Mouse (Mus musculus): ENCODE results near the gene Shroom2.

Gene Shroom2

DNA sequence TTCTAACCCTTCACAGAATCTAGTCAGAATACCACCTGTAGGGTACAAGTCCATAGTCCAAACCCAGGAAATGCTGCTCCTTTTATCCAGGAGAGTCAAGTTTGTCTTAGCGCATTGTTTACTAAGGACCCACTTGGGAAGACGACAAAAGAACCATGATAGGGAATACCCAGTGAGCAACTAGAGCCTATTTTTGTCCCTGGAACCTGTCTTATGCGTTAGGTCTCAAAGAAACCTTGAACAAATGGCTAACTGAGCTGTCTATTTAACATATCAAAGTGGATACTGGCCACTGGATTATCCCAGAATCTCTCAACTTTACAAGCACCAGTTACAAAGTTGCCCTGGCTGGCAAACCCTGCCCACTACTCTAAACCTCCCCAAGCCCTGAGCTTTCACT, 67.6 kb downstream of the Shroom2 start:
- no peak for DNase-seq (ENCODE audit: low read depth)

DNA sequence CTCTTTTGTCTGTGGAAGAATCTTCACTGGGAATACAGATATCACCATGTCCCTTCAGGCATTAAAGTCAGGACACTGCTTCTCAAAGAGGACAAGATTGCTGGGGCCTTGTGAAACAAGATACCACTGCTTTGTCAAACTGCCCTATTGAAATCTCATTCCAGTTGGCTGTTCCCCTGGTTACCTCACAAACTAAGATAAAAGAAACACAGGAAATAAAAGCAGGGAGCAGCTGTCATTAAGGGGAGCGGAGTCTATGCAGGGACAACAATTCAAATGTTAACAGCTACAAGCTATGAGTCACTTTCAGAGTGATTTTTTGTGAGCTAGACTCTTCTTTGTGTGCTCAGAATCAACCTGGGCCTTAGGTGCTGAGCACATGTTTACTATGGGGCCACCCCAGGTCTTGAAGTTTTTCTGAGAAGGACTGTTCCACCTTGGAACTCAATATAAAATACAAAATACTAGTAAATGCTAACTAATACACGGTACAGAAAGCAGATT, 78.4 kb downstream of the Shroom2 start:
- DNase-seq (ENCODE audit: low read depth) = no peak

DNA sequence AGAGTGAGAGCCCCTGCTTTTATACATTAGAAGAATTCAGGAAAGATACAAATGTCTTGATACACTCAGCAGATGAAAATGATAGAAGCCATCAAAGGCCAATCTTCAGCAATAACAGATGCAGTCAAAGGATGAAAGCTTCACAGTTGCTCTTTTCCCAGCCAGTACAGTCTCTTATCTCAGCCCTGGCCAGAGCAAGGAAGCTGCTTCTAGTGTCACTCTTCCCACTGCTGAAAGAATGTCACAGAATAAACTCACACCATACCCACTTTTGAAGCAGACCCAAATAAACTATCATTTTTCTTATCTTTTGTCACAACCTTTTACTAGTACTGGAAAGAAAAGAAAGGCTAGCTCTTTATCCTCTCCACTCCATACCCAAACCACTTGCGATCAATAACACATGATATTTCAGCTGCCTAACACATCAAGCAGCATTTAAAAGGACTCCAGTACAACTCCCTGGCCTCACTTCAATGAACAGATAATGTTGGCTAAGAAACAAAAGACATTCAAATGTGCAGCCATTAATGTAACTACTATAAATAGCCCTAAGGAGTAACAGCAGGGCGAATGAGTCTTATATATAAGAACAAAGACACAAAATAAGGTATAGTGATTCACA, 90.0 kb downstream of the Shroom2 start:
- DNase-seq (ENCODE audit: low read depth) = no peak

DNA sequence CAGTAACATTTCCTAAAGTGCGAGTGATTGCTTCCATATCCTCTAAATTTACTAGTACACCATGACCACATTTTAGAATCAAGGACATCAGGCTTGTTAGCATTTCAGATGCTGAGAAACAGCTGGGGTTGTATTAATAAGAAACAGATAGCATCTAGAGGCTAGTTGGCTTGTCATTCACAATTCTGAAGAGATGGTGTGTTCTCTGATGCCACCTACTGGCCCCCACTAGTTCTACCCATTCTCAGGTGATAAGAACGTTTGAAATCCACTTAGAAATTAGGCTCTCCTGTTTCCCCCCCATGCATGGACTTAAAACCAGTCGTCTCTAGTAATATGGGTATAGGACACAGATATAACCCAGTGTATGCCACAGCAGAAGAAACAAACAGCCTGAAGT, 92.9 kb downstream of the Shroom2 start:
- no peak for DNase-seq (ENCODE audit: low read depth)

DNA sequence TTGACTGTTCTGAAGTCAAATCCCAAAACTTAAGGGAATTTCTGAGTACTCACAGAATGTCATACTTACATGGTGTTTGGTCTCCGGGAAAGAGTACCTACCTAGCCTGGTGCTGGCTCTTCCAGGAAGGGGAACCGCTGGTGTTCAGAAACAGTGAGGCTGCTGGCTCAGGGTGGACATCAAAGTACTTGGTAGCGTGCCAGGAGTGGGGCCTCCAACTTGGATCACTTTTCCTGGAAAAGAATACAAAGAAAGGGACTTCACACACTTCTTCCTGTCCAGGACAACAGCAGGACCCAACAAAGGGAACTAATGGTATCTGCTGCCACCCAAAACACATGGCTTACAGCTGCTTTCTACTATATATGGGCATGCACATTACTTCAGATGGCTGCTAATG, 95.8 kb downstream of the Shroom2 start:
- no peak for DNase-seq (ENCODE audit: low read depth)

DNA sequence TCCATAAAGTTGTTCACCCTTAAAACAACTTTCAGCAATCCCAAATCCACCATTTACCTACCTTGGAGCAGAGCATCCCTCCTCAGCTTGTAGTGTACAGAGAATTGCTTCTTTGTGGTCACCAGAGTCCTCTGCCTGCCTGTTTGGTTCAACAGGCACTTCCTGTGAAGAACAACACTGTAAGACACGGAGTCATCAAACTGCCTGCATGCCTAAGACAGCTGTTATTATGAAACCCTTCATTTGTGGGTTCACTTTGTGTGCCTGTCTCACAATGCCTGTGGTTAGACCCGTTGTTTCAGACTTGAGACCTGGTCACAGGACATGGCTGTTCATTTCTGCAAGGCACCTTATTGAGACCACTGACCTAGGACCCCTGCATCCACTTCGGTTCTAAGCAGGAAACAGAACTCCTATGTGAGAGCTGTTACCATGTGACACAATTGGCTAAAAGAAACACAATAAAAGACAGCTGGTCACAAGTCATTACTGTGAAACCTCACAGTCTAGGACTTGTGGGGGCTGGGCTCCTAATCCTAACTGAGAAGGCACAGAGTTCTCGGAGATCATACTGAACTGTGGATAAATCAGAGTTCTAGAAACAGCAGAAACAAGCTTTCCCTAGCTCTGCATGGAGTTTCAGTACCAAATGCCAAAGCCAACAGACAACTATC, 111.8 kb downstream of the Shroom2 start:
- DNase-seq (ENCODE audit: low read depth) = no peak

DNA sequence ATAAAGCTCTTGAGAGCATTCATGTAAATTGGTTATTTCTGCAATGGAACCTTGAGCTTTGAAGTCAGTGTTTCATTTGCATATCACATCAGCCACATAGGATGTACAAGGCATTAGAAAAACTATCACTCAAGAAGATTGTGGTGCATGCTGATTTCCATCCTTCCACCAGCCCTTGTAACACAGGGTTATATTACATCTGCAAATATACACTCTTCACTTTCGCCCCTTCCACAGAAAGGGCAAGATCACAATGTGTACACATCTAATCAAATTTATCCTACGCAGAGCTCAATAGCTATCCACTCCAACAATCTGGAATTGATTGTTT, 112.7 kb downstream of the Shroom2 start:
- DNase-seq (ENCODE audit: low read depth) = no peak

DNA sequence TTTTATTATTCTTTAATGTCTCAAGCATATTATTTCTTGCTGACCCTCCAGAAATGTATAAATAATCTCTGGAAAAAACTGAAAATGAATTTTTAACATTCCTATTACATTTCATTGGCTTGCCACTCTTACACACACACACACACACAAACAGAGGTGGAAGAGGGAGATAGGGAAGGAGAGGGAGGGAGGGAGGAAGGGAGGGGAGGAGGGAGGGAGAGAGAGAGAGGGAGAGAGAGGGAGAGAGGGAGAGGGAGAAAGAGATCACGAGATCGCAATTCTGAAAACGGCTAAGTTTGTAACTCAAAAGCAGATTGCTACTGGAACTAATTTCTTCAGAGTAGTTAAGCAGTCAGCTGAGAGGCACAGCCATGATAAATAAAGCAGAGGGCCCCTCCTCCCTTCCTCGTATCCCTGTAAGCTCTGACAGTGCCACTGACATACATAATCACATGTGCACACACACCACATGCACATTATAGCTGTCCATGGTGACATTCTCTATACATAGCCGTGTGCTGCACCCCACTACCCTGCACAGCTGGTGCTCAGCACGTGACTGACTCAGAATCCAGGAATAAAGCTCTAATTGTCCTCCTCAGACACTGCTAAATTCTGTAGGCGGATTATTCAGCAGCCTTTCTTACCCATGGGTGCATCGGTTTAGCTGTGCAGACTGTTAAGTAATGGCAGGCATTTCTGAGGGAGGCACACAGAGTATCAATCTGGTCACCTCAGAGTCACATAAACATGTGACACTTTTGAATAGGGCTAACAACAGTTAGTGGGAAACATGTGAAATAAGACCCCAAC, 113.3 kb downstream of the Shroom2 start:
- no peak for DNase-seq (ENCODE audit: low read depth)

DNA sequence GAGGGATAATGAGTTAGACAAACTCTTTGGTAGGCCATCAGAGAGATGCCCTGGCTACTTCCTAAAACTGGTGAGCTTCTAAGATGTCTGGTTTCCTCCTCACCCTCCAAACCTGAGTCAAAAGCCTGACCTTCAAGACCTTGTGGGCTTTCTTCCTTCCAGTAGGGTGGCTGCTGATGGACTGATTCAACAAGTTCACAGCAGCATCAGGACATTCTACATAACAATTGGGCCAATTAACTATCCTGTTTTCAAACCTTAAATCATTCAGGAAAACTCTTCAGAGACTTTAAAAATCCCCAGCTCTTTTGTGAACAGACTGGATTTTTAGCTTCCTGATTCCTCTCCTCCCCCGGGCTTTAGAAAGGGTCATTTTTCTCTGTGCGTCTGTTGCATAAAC, 116.6 kb downstream of the Shroom2 start:
- DNase-seq (ENCODE audit: low read depth) = no peak

DNA sequence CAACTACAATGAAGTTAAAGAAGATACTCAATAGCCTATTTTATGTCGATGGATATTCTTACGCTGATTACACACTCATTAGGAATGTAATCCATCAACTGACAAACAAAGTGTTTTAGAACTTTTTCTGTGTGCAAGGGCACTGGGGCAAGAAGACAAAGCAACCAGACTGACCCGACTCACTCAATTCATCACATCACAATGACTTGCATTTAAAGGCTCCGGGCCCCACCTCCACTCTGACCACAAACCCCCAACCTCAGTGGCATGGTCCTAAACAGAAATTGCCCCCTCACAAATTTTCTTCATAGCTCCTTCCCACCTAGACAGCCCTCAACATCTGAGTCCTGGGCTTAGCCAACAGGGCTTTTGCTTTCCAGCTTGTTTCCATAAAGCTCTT, 124.4 kb downstream of the Shroom2 start:
- no peak for DNase-seq (ENCODE audit: low read depth)

DNA sequence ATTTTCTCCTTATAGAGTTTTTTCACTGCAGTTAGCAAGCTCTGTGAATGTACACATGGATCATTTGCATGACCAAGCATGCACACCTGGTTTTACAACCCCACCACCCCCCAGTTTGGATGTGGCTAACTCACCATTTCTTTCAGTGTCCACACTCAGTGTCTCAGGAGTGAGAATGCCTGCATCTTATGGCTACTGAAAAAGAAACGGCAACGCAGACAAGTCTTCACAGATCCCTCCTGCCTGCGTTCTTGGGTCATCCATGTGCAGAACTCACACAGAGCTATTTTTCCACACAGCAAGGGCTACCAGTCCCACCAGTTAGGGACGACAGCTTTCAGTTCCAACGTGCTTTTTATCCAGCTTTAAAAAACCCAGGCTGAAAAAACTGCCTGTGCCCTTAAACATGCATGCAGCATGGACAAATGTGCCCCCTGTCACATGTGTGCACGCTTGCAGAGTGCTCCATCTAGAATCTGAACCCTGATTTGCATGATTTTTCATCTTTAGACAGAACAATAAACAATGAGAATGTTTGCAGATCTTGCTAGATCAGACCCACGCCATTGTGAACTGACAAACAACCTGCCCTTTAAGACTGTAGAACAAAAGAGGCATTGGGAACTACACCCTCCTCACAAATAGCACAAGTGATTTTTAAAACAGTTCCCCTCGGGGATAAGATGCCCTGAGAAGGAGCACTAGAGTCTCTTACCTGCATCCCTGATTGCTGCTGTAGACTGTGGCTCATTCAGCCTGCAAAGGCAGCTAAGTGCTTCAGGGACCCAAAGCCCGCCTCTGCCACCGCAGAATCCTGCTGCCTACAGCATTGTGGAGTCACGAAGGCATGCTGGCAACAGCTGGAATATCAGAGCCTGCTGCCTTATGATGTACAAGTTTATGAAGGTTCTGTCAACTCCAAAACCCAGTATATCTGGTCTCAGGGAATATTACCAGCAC, 125.3 kb downstream of the Shroom2 start:
- DNase-seq (ENCODE audit: low read depth) = no peak

DNA sequence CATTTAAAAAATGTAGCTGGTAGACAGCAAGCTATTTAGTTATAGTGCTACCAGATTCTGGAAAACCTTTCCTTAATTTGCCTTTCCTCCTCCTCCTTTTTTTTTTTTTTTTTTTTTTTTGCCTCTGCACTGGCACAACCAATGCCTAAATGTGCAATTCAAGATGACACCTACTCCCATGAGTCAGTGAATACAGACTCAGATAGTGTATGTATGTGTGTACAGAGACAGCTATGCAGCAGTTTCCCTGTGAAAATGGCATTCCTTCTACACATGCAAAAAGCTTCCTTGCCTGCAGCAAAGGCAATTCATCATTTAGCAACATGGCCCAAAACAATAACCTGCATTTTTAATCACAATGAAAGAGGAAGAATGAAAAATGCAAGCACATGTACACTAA, 126.1 kb downstream of the Shroom2 start:
- DNase-seq (ENCODE audit: low read depth) = no peak

DNA sequence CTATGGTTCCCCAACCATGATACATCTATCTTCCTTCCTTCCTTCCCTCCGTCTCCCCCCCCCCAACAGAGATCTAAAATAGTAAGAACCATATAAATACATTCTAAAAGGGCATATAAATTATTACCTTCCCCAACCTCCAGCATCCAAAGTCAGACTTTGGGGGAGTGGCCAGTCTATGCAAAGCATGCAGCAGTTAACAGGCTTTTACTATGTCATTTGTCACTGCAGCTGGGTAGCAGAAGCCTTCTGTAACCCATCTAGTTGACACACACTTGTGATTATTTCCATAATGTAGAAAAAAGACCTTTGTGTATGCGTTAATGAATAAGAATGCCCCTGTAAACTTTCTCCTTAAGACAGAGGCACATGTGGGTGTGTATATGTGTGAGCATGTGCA, 126.6 kb downstream of the Shroom2 start:
- DNase-seq (ENCODE audit: low read depth) = no peak

DNA sequence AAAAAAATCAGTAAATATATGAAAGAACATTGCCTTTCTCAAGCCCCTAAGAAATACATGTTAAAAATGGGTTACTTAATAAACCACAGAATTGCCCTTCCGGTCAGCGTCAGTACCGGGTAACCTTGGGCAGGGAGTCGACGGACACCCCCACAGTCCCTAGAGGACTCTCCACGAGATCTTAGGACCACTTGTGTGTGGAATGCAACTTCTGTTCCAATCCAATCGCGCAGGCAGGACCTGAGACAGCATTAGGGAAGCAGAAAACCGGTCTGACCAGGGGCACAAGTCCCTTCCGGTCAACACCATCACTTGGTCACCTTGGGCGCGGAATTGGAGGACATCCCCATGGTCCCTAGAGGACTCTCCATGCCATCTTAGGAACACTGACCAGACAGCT, 133.9 kb downstream of the Shroom2 start:
- DNase-seq (ENCODE audit: low read depth) = no peak

DNA sequence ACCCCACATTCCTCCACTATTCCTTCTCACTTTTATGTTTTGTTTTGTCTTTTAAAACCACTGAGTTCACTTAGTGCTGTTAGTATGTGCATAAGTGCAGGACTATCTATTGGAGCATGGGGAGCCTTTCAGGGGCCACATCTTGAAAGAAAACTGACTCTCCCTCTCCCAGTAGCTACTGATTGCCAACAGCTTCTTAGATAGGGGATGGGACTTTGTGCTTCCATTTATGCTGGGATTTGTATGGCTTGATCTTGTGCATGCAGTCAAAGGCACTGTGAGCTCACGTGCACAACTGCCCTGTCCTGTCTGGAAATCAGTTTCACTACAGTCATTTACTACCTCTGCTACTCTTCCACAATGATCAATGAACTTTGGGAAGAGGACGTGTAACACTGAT, 147.9 kb downstream of the Shroom2 start:
- no peak for DNase-seq (ENCODE audit: low read depth)

DNA sequence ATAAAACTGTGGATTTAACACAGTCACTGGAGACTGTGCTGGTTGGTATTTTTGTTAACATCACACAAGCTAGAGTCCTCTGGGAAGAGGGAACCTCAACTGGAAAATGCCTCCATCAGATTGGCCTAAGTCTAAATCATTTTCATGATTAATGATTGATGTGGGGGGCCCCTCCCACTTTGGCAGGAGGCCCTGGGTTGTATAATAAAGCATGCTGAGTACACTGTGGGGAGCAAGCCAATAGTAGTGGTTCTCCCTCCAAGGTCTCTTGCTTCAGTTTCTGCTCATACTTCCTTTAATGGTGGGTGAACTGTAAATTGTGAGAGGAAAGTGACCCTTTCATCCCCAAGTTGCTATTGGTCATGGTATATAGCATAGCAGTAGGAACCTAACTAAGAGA, 148.3 kb downstream of the Shroom2 start:
- DNase-seq (ENCODE audit: low read depth) = no peak

DNA sequence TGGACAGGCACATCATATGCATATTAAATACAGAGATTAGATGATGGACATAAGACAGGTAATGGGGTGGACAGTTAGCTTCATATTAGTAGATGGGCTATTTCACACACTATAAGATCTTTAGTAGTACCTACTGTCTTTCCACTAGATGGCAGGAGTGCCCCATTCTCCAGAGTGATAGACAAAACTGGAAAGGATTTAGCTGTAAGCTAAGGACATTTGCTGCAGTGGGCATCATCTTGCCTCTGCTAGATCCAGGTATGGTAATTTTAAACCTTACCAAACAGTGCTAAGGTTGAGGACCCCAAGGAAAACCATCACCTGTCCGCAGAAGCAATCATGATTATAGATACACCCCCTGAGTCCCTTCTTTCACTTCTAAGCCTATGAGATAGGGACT, 150.8 kb downstream of the Shroom2 start:
- DNase-seq (ENCODE audit: low read depth) = no peak

DNA sequence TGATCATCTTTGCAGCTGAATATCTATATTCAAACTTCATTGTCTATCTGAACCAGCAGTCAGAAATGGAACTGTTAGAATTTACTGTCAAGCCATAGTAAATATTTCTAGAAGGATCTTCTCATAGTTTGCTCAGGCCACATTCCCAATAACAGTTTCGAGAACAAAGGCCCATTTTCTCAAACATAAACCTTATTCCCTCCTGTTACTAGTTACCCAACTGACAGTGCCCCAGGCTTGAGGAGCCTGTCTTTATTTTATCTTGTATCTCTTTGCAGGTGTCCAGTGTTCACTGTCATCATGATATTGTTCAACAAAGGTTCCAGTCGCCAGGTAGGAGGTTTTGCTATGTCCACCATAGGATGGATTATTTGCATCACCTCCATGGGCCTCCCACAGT, 206.2 kb downstream of the Shroom2 start, which contains the start of gene Cldn34a:
Gene Cldn34a (plus strand): TSS at position 301 of the 400 bp plus-strand sequence.
- DNase-seq (ENCODE audit: low read depth) = no peak
